Mouse (Mus musculus) spleen, adult 2 months (tissue): ENCODE results near the gene Neb.
"Not testable (repeated sequence)": the region's sequence is repeated elsewhere in the genome, so short reads cannot be mapped to it uniquely, and the experiment has no call there.

Experiments
- CTCF ChIP-seq: fragments of 200-500 bp; IDR thresholded peaks from 2 replicates; pipeline ENCODE4 v1.5.1; 2011; ENCODE audit warnings: mild to moderate bottlenecking, inconsistent platforms; ENCODE audit not compliant: insufficient read depth, insufficient read length, insufficient replicate concordance; ENCODE audit errors: extremely low read depth
- POLR2A ChIP-seq: fragments of 200-500 bp; IDR thresholded peaks from 2 replicates; pipeline ENCODE4 v1.6.1; 2011; ENCODE audit warnings: low read depth, low read length, inconsistent platforms

DNA sequence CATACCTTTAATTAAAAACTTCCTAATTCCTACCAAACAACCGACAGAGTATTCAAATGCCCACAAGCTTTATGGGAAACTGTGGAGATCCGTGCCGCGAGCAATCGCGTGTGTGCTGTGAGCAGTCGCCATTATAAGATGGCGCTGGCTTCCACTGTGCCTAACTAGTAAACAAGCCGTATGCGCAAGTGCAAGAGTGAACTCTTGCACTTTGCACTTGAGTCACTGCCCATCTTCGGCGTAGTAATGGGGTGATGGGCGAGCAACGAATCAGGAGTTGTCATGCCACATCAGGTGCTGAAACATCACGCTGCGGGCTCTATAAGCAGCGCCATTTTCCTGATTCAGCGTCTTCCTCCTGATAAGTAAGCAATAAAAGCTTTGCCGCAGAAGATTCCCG lies 246.9 kb downstream of the Neb start:
- TF ChIP-seq POLR2A, CTCF: not testable (repeated sequence)
